Mouse (Mus musculus) bone marrow, adult 2 months (tissue): Measurements from ENCODE around the gene Marf1.

Experiments used
- CTCF ChIP-seq: fragments of 200-500 bp; IDR thresholded peaks from 2 replicates; pipeline ENCODE4 v1.5.1; 2011; ENCODE audit warnings: low read length, control low read depth; ENCODE audit not compliant: control insufficient read depth, insufficient read depth
- POLR2A ChIP-seq: fragments of 200-500 bp; IDR thresholded peaks from 2 replicates; pipeline ENCODE4 v1.6.1; 2011; ENCODE audit warnings: low read depth, mild to moderate bottlenecking, control low read depth, low read length, borderline replicate concordance; ENCODE audit not compliant: control insufficient read depth

GRCm38 (mm10) chr16:14091771-14092170 is 71.4 kb downstream of the Marf1 start:
- TF ChIP-seq POLR2A: no peak
- no peak for TF ChIP-seq CTCF
